Mouse (Mus musculus) liver, embryonic 14.5 days (tissue): ENCODE results near the gene Aacs. TPM values are rescaled to one million over a fixed set of nuclear protein-coding genes. Genes with fewer than 3 reads are reported as not detected.

Source experiments
- ATAC-seq: fragments of 200-750 bp; cut with Nextera tagmentation; 2 replicates; pipeline ENCODE4 v1.8.0; 2017; ENCODE audit warnings: moderate number of reproducible peaks, mild to moderate bottlenecking, moderate library complexity; ENCODE audit not compliant: insufficient read depth
- DNase-seq, 3 experiments: peaks; one replicate each; pipeline ENCODE4 v3.0.0-alpha.2; 2012 to 2013; ENCODE audit warnings: low read depth in 3 of 3, low spot score in 3 of 3
- H3K27ac ChIP-seq: fragments of 300-500 bp; sonication (generic); 2 replicates; pipeline ENCODE4 v1.5.1; 2014; ENCODE audit warnings: moderate library complexity, mild to moderate bottlenecking, control low read depth, inconsistent platforms
- H3K27me3 ChIP-seq: fragments of 300-500 bp; sonication (generic); 2 replicates; pipeline ENCODE4 v1.6.1; 2014; ENCODE audit warnings: mild to moderate bottlenecking, low read length, moderate library complexity; ENCODE audit not compliant: control insufficient read depth, insufficient read depth
- H3K36me3 ChIP-seq: fragments of 300-500 bp; sonication (generic); replicated peaks from 2 replicates; pipeline ENCODE4 v1.6.1; 2014; ENCODE audit warnings: low read depth; ENCODE audit not compliant: control insufficient read depth, insufficient read depth
- H3K4me1 ChIP-seq, 2 experiments: fragments of 200-500 bp in 1 of 2; fragments of 300-500 bp in 1 of 2; sonication (generic) in 1 of 2; replicated peaks; 2 replicates each; pipeline ENCODE4 v1.6.1; 2012 to 2014; ENCODE audit warnings: antibody characterized with exemption in 1 of 2, inconsistent platforms in 1 of 2, low read length in 1 of 2; ENCODE audit not compliant: control insufficient read depth in 2 of 2, insufficient read depth in 2 of 2
- H3K4me2 ChIP-seq: fragments of 300-500 bp; sonication (generic); 2 replicates; pipeline ENCODE4 v1.6.1; 2014; ENCODE audit warnings: low read depth, mild to moderate bottlenecking, control low read depth, moderate library complexity
- H3K4me3 ChIP-seq, 2 experiments: fragments of 200-500 bp in 1 of 2; fragments of 300-500 bp in 1 of 2; sonication (generic) in 1 of 2; 2 replicates each; pipeline ENCODE4 v1.5.1; 2012 to 2014; ENCODE audit warnings: low read depth in 2 of 2, low read length in 2 of 2, mild to moderate bottlenecking in 2 of 2, control low read depth in 1 of 2, inconsistent platforms in 1 of 2, moderate library complexity in 1 of 2; ENCODE audit not compliant: insufficient read depth in 1 of 2
- H3K9ac ChIP-seq: fragments of 300-500 bp; sonication (generic); replicated peaks from 2 replicates; pipeline ENCODE4 v1.6.1; 2014; ENCODE audit warnings: mild to moderate bottlenecking, control low read depth, moderate library complexity
- H3K9me3 ChIP-seq: fragments of 300-500 bp; sonication (generic); 2 replicates; pipeline ENCODE4 v1.6.1; 2016; ENCODE audit warnings: low read length, mixed read lengths; ENCODE audit not compliant: control insufficient read depth
- CTCF ChIP-seq: IDR thresholded peaks from 2 replicates; pipeline ENCODE4 v1.5.1; 2016; ENCODE audit warnings: antibody characterized with exemption, low read depth, control low read depth
- EP300 ChIP-seq: IDR thresholded peaks from 2 replicates; pipeline ENCODE4 v1.6.1; 2016; ENCODE audit warnings: antibody characterized with exemption, low read depth
- WGBS: fragments of 180-500 bp; shearing (Covaris S2); extraction: QIAGEN DNeasy Blood & Tissue Kit; methylation state at CpG from one replicate; pipeline ENCODE4 v1.1.7; 2014; ENCODE audit not compliant: insufficient replicate concordance; 5-methylcytosine and 5-hydroxymethylcytosine counted together
- polyA plus RNA-seq, 2 experiments: library from polyadenylated mRNA; depleted of rRNA in 1 of 2; stranded (reverse) in 1 of 2; unstranded in 1 of 2; fragments of >200 nt; fragmentation: Nextera tagmentation in 1 of 2; extraction: Ambion mirVana in 1 of 2; gene quantifications; 2 replicates each; pipeline versions ENCODE4 v1.2.1 to v1.2.3; 2012 to 2014

Aacs gene
- polyA plus RNA-seq, 2 experiments, result 11.0 to 13.2 TPM

- WGBS, result 63% methylated on average over 5 of the region's 5 CpGs
These were observed 26.3 kb upstream of the Aacs start for GRCm38 (mm10) chr5:125449306-125449705.

DNA sequence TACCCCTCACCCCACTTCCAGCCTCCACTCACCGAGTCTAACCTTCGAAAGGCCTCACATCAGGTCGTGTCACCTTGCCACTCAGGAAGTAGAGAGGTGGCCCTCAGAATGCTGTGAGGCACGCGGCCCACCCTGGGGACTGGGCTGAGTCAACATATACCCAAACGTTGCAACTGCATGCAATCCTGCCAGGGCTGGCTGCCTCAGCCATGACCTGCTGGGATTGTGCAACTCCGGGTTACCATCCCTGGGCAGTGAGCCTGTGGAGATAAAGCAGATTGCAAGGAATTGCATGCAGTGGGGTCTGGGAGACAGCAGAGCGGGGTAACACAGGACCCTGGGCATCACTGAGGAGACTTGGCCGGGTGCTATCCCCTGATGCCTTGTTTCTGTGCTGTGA is 23.0 kb upstream of the Aacs start:
- DNase-seq (no peak), ATAC-seq (0 out of 2 replicates have a peak, but pooled peaks have one; percentile 25)
- H3K27ac ChIP-seq, result no peak overlapping the region
- no peaks in the 10 kb centered on the region for H3K9me3 ChIP-seq
- no peaks in the 10 kb centered on the region for H3K27me3 ChIP-seq
- peaks cover 3% of the 10 kb centered on the region; the same call in 1 of the 2 replicates for H3K36me3 ChIP-seq
- WGBS, result 71% methylated on average over 9 of the region's 9 CpGs
- H3K9ac ChIP-seq, result no peak overlapping the region
- no peak overlapping the region for H3K4me2 ChIP-seq
- H3K4me3 ChIP-seq, result no peak overlapping the region
- H3K4me1 ChIP-seq, result peaks cover 15 to 25% of the 10 kb centered on the region in 2 experiments
- TF ChIP-seq CTCF (no peak), EP300 (no peak)

More at GRCm38 (mm10) chr5:125449306-125449705, 26.3 kb upstream of the Aacs start:
- no peak overlapping the region for H3K27ac ChIP-seq
- DNase-seq (no peak), ATAC-seq (no peak)
- peaks cover 0 to 9% of the 10 kb centered on the region in 2 experiments; a peak in 2 of 4 replicates for H3K4me1 ChIP-seq
- TF ChIP-seq CTCF, result no peak
- TF ChIP-seq EP300, result no peak
- no peak overlapping the region for H3K9ac ChIP-seq
- no peaks in the 10 kb centered on the region; the same call in 1 of the 2 replicates for H3K36me3 ChIP-seq
- no peaks in the 10 kb centered on the region for H3K9me3 ChIP-seq
- H3K4me3 ChIP-seq, result no peak overlapping the region
- H3K27me3 ChIP-seq, result no peaks in the 10 kb centered on the region
- no peak overlapping the region for H3K4me2 ChIP-seq

GRCm38 (mm10) chr5:125456100-125456499 is 19.5 kb upstream of the Aacs start:
- DNase-seq, result peak; percentile 28 to 45 (median 33)
- Histone ChIP-seq H3K9me3 (no peaks in the 10 kb centered on the region), H3K36me3 (peaks cover 3% of the 10 kb centered on the region; the same call in 1 of the 2 replicates), H3K9ac (no peak overlapping the region), H3K4me2 (no peak overlapping the region), H3K4me1 (peaks cover 21 to 24% of the 10 kb centered on the region in 2 experiments), H3K4me3 (no peak overlapping the region), H3K27me3 (no peaks in the 10 kb centered on the region), H3K27ac (no peak overlapping the region)
- TF ChIP-seq CTCF (peak; percentile 13; the same call in 1 of the 2 replicates), EP300 (peak; percentile 76)
- 29% methylated on average over 6 of the region's 6 CpGs for WGBS
- peak; percentile 55 for ATAC-seq

- peaks cover 3% of the 10 kb centered on the region; the same call in 1 of the 2 replicates for H3K36me3 ChIP-seq
- peak; percentile 64 for ATAC-seq
- 14% methylated on average over 6 of the region's 6 CpGs for WGBS
- no peak overlapping the region; the same call in 1 of the 2 replicates for H3K27ac ChIP-seq
- H3K27me3 ChIP-seq, result no peaks in the 10 kb centered on the region
- peak; percentile 61 for TF ChIP-seq EP300
- no peak for TF ChIP-seq CTCF
- peaks cover 21 to 24% of the 10 kb centered on the region in 2 experiments for H3K4me1 ChIP-seq
- no peaks in the 10 kb centered on the region for H3K9me3 ChIP-seq
- peak in 1 of 3 experiments; percentile 37 for DNase-seq
- H3K4me3 ChIP-seq, result no peak overlapping the region
- H3K4me2 ChIP-seq, result peak overlapping the region; percentile 32
- no peak overlapping the region for H3K9ac ChIP-seq
These were observed 18.1 kb upstream of the Aacs start for GRCm38 (mm10) chr5:125457538-125457937.

- Histone ChIP-seq H3K4me2 (no peak overlapping the region), H3K4me3 (no peak overlapping the region), H3K9ac (no peak overlapping the region), H3K4me1 (peaks cover 25 to 30% of the 10 kb centered on the region in 2 experiments), H3K27ac (no peak overlapping the region), H3K9me3 (no peaks in the 10 kb centered on the region), H3K27me3 (no peaks in the 10 kb centered on the region), H3K36me3 (no peaks in the 10 kb centered on the region)
- TF ChIP-seq EP300 (no peak), CTCF (peak; percentile 32)
- WGBS, result 67% methylated on average over 3 of the region's 3 CpGs
- ATAC-seq (no peak), DNase-seq (no peak)
These were observed 15.0 kb upstream of the Aacs start for GRCm38 (mm10) chr5:125460574-125460973.
